Mouse (Mus musculus): ENCODE data around the gene Sbno1.

DNA sequence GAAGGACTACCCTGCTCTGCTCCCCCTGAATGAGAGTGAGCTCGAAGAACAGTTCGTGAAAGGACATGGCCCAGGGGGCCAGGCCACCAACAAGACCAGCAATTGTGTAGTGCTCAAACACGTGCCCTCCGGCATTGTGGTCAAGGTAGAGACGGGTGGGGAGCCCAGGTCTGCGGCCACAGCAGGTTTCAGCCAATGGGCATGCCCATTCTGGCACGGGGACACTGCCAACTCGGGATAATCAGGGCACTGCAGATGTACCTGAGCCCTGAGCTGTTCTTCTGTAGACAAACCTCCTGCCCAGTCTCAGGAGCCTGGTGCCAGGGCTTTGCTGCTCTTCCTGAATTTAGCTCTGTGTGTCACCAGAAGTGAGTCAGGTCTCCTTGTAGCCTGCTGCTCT is 87.0 kb downstream of the Sbno1 start:
- TF ChIP-seq POLR2A (IDR thresholded peaks at IDR 0.05; ENCODE audit: control insufficient read depth, extremely low read depth, insufficient read depth, low read length, poor library complexity) (no peak), CTCF (IDR thresholded peaks at IDR 0.05; ENCODE audit: borderline replicate concordance, control insufficient read depth, extremely low read depth, insufficient read depth, low read length, poor library complexity) (no peak)
